Mouse (Mus musculus) small intestine, adult 2 months (tissue): ENCODE data around the gene Car5a. TPM values are rescaled to one million over a fixed set of nuclear protein-coding genes. Genes with fewer than 3 reads are reported as not detected.

Experiments used
- H3K27ac ChIP-seq: fragments of 200-500 bp; 2 replicates; pipeline ENCODE4 v1.5.1; 2012; ENCODE audit warnings: low read depth, low read length, control low read depth, inconsistent platforms; ENCODE audit not compliant: insufficient read depth
- H3K27me3 ChIP-seq: fragments of 200-500 bp; 2 replicates; pipeline ENCODE4 v1.6.1; 2012; ENCODE audit warnings: mild to moderate bottlenecking, moderate library complexity, low read length, inconsistent platforms; ENCODE audit not compliant: control insufficient read depth, insufficient read depth
- H3K36me3 ChIP-seq: fragments of 200-500 bp; 2 replicates; pipeline ENCODE4 v1.6.1; 2012; ENCODE audit warnings: mild to moderate bottlenecking, low read length, control low read depth, inconsistent platforms; ENCODE audit not compliant: control insufficient read depth, insufficient read depth
- H3K4me1 ChIP-seq: fragments of 200-500 bp; 2 replicates; pipeline ENCODE4 v1.6.1; 2012; ENCODE audit warnings: low read length, inconsistent platforms, mixed read lengths; ENCODE audit not compliant: control insufficient read depth, insufficient read depth, insufficient read length
- H3K4me3 ChIP-seq: fragments of 200-500 bp; 2 replicates; pipeline ENCODE4 v1.5.1; 2012; ENCODE audit warnings: low read depth, mild to moderate bottlenecking, control low read depth, inconsistent platforms, low read length, moderate library complexity
- CTCF ChIP-seq: fragments of 200-500 bp; IDR thresholded peaks from 2 replicates; pipeline ENCODE4 v1.5.1; 2012; ENCODE audit warnings: low read depth, mild to moderate bottlenecking, control low read depth, inconsistent platforms, low read length, moderate library complexity, mixed read lengths; ENCODE audit not compliant: insufficient replicate concordance, insufficient read length; ENCODE audit errors: extremely low read depth
- POLR2A ChIP-seq: fragments of 200-500 bp; IDR thresholded peaks from 2 replicates; pipeline ENCODE4 v1.6.1; 2012; ENCODE audit warnings: low read depth, mild to moderate bottlenecking, control low read depth, inconsistent platforms, low read length, moderate library complexity
- WGBS: fragments of 180-500 bp; shearing (Covaris S2); methylation state at CpG from one replicate; pipeline ENCODE4 v1.1.7; 2018; 5-methylcytosine and 5-hydroxymethylcytosine counted together
- polyA plus RNA-seq: library from polyadenylated mRNA; depleted of rRNA; stranded (reverse); fragments of >200 nt; gene quantifications from 2 replicates; pipeline ENCODE4 v1.2.3, GENCODE M21; 2012

The Car5a gene
- polyA plus RNA-seq, 1 experiment = 0.11 TPM

DNA sequence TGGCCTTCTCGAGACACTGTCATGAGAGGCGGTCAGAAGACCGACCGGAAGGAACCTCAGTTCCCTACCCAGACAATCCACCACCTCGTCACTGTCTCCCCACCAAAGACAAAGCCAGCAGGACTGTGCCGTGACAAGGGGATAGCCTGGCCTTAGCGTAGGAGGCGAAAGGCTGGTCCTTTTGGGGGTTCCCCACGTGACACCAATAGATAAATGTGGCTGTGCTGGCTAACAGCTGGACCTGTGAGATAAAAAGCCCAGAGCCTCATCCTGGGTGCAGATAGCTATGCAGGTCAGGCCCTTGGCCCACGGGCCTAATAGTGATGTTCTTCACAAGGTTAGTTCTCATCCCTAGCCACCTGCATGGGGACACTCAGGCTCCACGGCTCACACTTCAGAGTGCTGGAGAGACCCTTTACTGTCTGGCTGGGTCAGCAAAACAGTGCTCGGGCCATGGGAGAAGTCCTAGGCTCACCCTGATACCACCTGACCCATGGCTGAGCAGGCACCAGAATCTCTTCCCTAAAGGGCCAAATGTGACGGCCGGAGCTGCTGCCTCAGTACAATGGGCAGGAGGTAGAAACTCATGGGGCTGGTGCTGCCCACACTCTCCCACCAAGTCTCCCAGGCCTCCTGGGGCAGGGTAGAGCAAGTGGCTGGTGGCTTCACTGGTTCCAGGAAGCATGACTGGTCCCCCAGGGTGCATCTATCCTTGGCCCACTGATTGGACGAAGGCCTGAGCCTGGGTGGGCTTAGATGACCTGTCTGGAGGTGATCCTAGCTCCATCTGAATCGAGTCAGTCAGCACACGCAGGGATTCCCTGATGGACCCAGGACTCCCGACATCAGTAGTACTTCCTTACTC lies 45.3 kb downstream of the Car5a start:
- WGBS = 75% methylated on average over 18 of the region's 18 CpGs
- Histone ChIP-seq H3K4me1 (peaks cover 27% of the 10 kb centered on the region), H3K27me3 (no peaks in the 10 kb centered on the region), H3K36me3 (no peaks in the 10 kb centered on the region), H3K4me3 (no peak overlapping the region), H3K27ac (no peak overlapping the region)
- TF ChIP-seq CTCF = no peak

GRCm38 (mm10) chr8:121898401-121898931 lies 46.2 kb downstream of the Car5a start:
- Histone ChIP-seq H3K36me3 (no peaks in the 10 kb centered on the region), H3K4me3 (peak overlapping the region; percentile 9), H3K4me1 (peaks cover 27% of the 10 kb centered on the region), H3K27me3 (no peaks in the 10 kb centered on the region), H3K27ac (peak overlapping the region; percentile 83)
- TF ChIP-seq POLR2A (peak; percentile 10; the same call in 1 of the 2 replicates), CTCF (no peak; the same call in 1 of the 2 replicates)
- WGBS = 5% methylated on average over 4 of the region's 4 CpGs

GRCm38 (mm10) chr8:121897871-121898381 lies 46.8 kb downstream of the Car5a start:
- H3K4me1 ChIP-seq = peaks cover 27% of the 10 kb centered on the region
- peak overlapping the region; percentile 83 for H3K27ac ChIP-seq
- no peaks in the 10 kb centered on the region for H3K36me3 ChIP-seq
- H3K4me3 ChIP-seq = peak overlapping the region; percentile 9
- no peaks in the 10 kb centered on the region for H3K27me3 ChIP-seq
- TF ChIP-seq POLR2A (no peak), CTCF (no peak)
- 12% methylated on average over 7 of the region's 7 CpGs for WGBS

GRCm38 (mm10) chr8:121897205-121897604 lies 47.5 kb downstream of the Car5a start:
- Histone ChIP-seq H3K27ac (peak overlapping the region; percentile 83), H3K4me3 (no peak overlapping the region), H3K4me1 (peaks cover 27% of the 10 kb centered on the region), H3K36me3 (no peaks in the 10 kb centered on the region), H3K27me3 (no peaks in the 10 kb centered on the region)
- WGBS = 29% methylated on average over 9 of the region's 9 CpGs
- TF ChIP-seq CTCF (no peak), POLR2A (no peak)

DNA sequence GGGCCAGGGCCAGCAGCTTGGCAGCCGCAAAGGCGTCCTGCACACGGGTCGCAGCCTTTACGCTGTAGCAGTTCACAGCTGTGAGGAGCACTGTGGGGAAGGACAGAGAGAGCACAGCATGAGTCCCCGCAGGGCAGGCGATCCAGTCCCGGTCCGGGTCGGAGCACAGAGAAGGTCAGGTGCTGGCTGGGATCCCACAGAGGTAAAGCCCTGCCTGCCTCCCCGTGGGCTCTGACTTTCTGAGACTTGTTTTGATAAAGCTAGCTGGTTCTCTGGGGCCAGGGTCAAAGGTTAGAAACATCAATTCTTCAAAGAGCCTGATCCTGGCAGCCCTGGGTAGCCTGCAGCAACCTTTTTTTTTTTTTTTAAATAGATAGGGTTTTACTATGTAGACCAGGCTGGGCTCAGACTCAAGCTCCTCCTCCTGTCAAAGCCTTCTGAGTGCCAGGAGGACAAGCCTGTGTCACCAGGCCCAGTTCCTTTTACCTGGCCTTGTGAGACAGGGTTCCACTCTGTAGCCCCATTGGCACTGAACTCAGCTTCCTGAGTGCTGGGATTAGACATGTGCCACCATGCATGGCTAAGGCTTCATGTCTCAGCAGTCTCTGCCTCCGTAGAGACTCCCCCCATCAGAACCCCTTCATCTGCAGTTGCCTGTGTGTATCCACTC lies 48.1 kb downstream of the Car5a start:
- 32% methylated on average over 12 of the region's 12 CpGs for WGBS
- peaks cover 27% of the 10 kb centered on the region for H3K4me1 ChIP-seq
- no peak for TF ChIP-seq POLR2A
- no peak for TF ChIP-seq CTCF
- peak overlapping the region; percentile 83; the same call in 1 of the 2 replicates for H3K27ac ChIP-seq
- H3K4me3 ChIP-seq = no peak overlapping the region
- no peaks in the 10 kb centered on the region for H3K36me3 ChIP-seq
- H3K27me3 ChIP-seq = no peaks in the 10 kb centered on the region

DNA sequence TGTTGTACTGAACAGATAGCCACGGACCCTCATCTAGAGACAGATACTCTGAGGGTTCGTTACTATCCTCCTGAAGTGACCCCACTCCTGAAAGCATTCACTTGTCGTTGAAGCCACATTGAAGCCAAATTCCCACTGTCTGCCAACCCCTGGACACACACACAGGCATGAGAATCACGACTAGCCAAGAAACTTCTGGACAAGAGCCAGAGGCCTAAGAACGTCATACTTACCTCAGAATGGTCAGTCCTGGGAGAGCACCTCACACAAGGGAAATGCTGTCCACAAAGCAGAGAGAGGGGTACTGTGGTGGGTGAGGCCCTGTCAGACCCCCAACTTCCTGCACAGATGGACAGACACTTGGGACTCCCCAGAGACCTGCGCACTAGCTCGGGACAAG lies 48.8 kb downstream of the Car5a start:
- Histone ChIP-seq H3K4me1 (peaks cover 25% of the 10 kb centered on the region), H3K27ac (no peak overlapping the region), H3K4me3 (no peak overlapping the region), H3K27me3 (no peaks in the 10 kb centered on the region), H3K36me3 (no peaks in the 10 kb centered on the region)
- 62% methylated on average over 7 of the region's 7 CpGs for WGBS
- no peak for TF ChIP-seq CTCF
- TF ChIP-seq POLR2A = 0 out of 2 replicates have a peak, but pooled peaks have one; percentile 2

GRCm38 (mm10) chr8:121892875-121893274 lies 51.8 kb downstream of the Car5a start:
- 79% methylated on average over 5 of the region's 5 CpGs for WGBS
- no peaks in the 10 kb centered on the region for H3K36me3 ChIP-seq
- H3K4me1 ChIP-seq = peaks cover 18% of the 10 kb centered on the region
- TF ChIP-seq POLR2A (no peak), CTCF (no peak)
- H3K27me3 ChIP-seq = no peaks in the 10 kb centered on the region
- H3K4me3 ChIP-seq = no peak overlapping the region
- no peak overlapping the region for H3K27ac ChIP-seq
